Mouse (Mus musculus) G1E (cell line): ENCODE results near the gene Clasp1.

Source experiments
- CTCF ChIP-seq: IDR thresholded peaks from 2 replicates; pipeline ENCODE4 v1.5.1; 2012; ENCODE audit warnings: low read depth, low read length, inconsistent platforms, mixed read lengths
- GATA1 ChIP-seq: IDR thresholded peaks from 2 replicates; pipeline ENCODE4 v1.6.1; 2012; ENCODE audit warnings: borderline replicate concordance, low read length, inconsistent platforms, mixed read lengths
- TAL1 ChIP-seq: conservative IDR thresholded peaks from 2 replicates; pipeline ENCODE4 v1.6.1; 2012; ENCODE audit warnings: low read depth, low read length, inconsistent platforms, mixed read lengths

GRCm38 (mm10) chr1:118598339-118598738 is 209.5 kb downstream of the Clasp1 start:
- no peak for TF ChIP-seq GATA1
- TF ChIP-seq CTCF = no peak
- TF ChIP-seq TAL1 = no peak
